Mouse (Mus musculus): ENCODE results near the gene Pde11a. TPM values are rescaled to one million over a fixed set of nuclear protein-coding genes. Genes with fewer than 3 reads are reported as not detected.

The Pde11a gene
- total RNA-seq, 2 experiments from 2014 or later, result 0.17 TPM; not detected in 1

DNA sequence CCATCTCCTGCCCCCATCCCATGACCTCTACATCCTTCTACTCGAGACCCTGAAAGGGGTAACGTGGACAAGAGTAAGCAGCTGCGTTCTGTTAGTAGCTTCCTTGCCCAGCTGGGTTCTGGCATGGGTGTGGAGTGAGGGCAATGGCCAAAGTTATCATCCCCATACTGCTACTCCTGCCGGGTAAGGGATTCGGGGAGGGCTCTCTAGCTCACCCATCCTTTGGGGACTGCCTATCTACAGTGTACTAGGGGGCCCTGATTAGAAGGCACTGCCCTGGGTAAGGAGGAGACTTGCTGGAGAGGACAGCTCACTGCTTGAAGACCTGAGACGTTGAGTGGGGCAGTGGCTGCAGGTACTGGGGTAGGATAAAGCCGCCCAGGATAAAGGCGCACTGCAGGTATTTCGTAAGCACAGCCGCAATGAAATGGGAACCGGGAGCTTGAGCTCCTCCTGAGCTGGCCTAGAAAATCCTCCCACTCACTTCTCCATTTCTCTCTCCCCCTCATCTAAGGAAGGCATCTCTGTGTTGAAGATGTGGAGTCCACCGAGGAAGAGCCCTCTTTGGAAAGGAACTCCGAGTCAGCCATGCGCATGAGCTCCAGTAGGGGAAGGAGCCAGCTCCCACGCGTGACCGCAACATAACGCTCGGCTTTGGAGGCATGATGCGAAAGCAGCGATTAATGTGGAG is 15.2 kb downstream of the Pde11a start:
- DNase-seq (ENCODE audit: low spot score in 2 of 2), result no peak

DNA sequence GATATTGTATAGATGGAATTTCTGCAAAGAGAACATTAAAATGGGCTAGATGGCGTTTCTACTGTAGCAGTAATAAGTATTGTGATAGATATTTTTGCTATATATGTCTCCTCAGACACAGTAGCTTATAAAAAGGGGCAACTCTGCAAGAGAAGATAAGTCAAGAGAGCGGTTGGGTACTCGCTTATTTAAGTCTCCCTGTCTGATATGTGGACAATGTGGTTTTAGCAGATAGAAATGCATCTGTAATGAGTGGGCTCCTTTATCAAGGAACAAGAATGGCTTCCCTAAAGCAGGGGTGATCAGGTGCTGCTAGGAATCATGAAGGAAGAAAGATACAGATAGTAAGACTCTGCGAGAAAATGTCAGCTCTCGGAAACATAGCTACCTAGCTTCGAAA is 18.2 kb downstream of the Pde11a start:
- DNase-seq (ENCODE audit: low spot score in 2 of 2), result no peak

DNA sequence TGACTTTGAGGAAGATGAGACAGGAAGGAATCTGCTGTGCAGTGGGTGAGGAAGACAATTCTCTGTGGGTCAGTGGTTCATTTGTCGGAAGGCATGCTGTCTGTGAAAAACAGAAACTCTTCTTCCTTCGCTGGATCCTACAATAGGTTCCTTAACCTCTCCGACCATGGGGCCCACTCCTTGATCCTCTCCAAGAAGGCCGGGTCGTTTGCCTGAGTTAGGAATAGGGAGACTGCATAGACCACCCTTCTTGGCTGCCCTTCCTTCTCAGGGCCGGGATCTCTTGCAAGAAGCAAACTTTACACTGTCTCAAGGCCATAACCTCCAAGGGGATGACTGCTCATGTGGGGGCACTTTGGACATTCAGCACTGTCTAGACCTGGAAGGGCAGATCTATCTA is 19.3 kb downstream of the Pde11a start:
- no peak for DNase-seq (ENCODE audit: low spot score in 2 of 2)

DNA sequence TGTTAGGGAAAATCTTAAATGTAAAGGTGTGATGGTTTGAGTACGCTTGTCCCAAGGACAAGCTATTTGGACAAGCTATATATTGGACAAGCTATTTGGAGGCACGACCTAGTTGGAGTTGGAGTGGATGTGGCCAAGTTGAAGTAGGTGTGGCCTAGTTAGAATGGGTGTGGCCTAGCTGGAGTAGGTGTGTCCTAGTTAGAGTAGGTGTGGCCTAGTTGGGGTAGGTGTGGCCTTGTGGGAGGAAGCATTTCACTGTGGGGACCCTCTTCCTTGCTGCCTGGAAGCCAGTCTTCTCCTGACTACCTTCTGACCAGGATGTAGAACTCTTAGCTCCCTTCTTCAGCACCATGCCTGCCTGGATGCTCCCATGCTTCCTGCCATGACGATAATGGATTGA is 50.9 kb downstream of the Pde11a start:
- DNase-seq (ENCODE audit: low spot score in 2 of 2), result no peak

DNA sequence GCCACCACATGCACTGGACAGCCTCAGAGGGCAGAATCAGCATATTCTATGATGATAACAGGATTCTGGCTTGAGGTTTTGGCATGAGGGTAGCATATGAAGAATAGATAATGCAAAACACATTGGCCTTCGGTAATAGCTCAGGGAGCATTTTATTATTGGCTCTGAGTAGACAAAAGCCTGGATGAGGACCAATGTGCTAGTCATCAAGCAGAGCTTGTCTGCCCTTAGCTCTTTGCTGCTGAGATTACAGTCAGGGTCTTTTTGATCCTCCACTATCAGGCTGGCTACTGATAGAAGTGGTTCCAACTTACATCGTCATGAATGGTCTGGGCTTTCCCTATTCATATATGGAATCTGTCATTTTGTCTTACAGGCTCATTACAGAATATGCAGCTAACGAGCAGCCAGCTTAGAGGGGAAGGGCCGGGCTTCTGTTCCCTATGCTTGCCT is 52.3 kb downstream of the Pde11a start:
- no peak for DNase-seq (ENCODE audit: low spot score in 2 of 2)

DNA sequence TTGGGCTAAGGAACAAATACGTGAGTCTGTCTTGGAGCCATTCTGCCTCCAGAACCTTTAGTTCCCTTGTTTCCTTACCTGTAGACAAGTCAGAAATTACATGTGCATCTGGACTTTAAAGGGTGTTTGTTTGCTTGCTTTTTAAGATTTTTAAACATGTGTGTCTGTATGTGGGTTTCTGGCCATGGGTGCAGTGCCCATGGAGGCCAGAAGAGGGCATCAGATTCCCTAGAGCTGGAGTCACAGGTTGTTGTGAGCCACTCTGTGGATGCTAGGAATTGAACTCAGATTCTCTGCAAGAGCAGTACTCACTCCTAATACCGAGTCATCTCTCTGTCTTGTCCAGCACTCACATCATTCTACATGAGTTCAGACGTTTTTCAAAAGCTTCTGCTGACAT is 53.4 kb downstream of the Pde11a start:
- DNase-seq (ENCODE audit: low spot score in 2 of 2), result no peak

DNA sequence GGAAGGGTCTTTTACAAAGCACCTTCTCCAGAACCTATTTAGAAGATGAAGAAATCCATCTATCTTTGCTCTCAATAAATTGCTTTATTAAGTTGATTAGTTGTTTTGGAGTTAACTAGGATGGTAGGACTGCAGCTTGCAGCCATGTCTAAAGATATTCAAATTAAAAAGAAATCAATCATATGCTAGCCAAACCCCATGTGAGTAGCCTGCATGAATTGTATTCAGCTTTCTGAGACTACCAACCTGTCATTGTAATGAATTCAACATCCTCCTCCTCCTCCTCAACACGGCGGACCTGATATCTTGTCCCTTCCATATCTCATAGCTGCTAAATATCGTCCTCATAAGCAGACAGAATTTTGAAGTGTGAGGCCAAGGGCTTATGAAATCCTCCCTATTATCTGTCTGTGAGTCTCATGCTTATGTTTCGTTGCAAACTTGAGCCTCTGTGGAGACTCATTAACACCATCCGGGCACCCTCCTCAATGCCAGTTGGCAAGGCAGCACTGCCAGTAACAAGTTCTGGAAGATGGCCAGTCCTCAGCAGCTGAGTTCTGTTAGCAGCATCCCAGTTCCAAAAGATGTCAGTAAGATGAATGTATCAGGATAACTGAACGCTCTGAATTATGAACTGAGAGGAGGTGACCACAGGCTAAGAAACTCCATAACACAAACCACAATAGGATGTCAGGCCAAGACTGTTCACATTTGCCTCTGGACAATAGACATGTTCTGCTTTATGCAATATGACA is 55.0 kb downstream of the Pde11a start:
- no peak for DNase-seq (ENCODE audit: low spot score in 2 of 2)

DNA sequence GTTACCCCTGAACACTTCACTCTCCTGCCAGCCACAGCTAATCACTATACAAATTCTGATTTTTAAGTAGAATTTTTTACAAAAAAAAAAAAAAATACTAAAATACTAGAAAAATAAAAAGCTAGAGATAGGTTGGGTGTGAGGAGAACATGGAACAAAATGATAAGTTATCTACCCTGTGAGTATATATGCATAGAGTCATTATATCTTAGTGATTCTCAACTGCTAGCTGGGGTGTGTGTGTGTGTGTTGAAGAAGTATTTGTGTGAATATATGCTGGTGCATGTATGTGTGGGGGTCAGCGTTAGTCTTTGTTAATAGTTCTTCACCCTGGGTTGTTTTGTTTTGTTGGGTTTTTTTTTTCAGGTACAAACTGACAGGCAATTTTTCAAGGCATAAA is 69.1 kb downstream of the Pde11a start:
- DNase-seq (ENCODE audit: low spot score in 2 of 2), result no peak

DNA sequence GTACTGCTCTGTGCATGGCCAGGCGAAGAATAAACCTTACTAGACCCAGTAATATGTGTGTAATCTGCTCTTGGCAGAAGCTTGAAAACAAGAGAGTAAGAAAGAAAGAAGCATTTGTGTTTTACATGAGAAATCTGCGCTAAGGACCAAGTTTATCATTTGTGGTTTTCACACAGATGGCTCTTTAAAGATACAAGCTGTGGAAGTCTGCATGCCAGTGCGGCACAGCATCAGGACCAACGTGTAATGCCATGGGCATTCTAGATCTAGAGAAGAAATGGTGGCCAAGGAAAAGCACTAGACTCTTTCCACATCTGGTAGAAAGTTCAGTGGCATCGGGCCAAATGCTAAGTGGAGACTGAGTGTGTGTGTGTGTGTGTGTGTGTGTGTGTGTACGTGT is 71.2 kb downstream of the Pde11a start:
- no peak for DNase-seq (ENCODE audit: low spot score in 2 of 2)

DNA sequence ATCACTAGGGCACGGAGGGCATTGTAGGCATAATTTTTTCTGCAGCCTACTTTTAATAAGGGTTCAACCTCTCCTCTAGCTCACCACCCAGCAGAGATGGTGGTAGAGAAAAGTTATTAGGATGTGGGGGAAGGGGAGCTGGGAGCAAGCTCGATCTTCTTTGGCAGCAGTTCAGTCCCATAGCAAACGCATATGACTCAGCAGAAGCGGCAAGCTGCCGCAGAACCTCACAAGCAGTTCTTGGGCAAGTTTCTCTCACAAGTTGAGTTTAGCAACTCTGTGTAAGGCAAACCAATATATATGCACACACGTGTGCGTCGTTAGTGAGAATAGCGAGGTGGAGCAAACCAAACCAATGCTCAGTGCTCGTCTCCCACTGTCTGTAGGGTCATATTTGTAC is 72.0 kb downstream of the Pde11a start:
- no peak for DNase-seq (ENCODE audit: low spot score in 2 of 2)

DNA sequence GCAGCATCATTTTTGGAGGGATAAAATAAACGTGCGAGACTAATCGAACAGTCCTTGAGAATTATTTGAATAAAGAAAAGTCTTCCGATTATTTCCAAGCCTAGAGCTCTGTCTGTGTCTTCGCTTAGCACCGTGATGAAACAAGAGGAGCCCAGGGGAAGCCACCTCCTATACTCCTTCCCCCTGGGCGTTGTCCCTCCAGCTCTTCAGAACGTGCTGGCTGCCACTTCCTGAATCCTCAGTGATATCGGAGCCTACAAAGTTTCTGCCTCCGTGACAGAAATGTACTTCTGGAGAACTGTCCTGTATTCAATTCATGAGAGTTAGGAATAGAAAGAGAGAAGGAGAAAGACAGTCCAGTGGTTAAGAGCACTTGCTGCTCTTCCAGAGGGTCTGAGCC is 74.3 kb downstream of the Pde11a start:
- DNase-seq (ENCODE audit: low spot score in 2 of 2), result no peak

DNA sequence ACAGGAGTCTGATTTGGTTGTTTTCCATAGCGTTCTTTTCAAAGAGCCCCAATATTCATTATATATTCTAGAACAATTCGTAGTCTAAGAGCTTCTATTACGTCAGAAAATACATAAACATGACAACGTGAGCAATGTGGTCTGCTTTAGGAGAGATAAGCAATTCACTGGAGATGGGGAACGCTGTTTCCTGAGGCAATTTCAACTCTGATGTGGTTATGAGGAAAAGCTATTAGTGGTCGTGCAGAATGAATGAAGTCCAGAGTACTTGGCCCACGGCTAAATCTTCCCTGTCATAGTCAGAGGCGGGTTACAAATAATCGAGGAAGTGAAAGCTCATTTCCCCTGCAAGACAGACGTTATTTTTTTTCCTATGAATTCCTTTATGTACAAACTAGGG is 75.9 kb downstream of the Pde11a start:
- DNase-seq (ENCODE audit: low spot score in 2 of 2), result no peak

DNA sequence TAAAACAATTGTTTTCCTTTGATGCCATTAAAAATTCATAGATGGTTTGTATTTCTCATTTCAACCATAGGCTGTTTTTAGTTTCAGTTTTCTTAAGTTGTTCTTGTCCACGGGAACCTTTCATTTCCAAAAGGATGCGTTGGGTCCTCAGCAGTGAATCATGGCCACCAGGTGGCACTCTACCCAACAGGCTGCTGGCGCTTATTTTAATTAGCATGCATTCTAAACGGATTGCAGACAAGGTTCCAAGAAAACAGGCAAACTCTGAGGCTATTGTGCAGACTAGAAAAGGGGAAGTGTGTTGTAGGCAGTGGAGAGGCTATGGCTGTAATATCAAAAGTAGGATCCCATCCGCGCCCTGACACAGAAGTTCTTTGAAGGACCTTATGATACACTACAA is 83.7 kb downstream of the Pde11a start:
- peak; percentile 17 to 47 for DNase-seq (ENCODE audit: low spot score in 2 of 2)

DNA sequence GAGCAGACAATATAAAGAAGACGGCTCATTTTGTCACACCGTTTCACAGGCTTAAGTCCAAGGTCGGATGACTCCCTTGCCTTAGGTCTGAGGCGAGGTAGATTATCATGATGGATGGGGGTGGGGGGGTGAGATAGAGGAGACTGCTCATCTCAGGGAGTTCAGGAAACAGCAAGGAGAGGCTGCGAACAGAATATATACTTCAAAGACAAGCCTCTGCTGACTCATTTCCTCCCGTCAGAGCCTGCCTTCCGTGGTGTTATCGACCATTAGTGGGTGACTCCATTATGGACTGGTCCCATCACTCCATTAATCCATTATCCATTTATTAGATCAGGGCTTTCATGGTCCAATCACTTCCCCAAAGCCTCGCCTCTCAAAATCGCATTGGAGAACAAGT is 87.2 kb downstream of the Pde11a start:
- no peak for DNase-seq (ENCODE audit: low spot score in 2 of 2)

DNA sequence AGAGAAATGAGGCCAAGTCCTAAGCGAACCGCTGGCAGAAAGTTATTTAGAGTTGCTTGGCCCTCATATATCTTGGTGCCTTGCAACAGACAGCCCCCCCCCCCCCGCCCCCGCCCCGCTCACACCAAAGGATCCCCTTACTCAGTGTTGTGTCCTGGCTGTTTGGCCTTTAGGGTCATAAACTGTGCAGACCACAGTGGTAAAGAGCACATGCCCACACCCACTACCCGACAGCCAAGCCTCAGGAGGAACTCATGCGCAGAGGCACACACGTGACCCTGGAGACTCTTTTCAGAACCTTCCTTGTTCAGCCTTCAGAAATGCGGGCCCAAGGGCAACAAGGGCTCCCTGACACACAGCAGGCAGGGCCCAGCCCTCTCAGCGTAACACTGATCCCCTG is 90.3 kb downstream of the Pde11a start:
- DNase-seq (ENCODE audit: low spot score in 2 of 2), result no peak

DNA sequence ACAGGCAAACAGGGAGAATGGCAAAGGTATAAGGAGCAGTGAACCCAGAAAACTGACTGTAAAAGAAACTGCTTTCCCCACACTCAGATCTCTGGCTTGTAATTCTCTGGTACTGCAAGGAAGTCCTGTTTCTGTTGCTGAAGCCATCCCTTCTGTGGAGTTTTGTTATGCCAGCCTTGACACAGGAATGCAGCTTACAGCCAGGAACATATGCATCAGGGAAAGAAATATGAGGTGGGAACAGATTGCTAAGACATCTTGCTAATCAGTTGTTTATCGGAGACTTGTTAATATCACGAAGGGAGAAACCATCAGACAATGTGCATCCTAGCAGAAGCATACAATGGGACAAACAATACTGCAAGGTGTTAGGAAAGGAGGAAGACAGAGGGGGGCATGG is 99.4 kb downstream of the Pde11a start:
- DNase-seq (ENCODE audit: low spot score in 2 of 2), result no peak

DNA sequence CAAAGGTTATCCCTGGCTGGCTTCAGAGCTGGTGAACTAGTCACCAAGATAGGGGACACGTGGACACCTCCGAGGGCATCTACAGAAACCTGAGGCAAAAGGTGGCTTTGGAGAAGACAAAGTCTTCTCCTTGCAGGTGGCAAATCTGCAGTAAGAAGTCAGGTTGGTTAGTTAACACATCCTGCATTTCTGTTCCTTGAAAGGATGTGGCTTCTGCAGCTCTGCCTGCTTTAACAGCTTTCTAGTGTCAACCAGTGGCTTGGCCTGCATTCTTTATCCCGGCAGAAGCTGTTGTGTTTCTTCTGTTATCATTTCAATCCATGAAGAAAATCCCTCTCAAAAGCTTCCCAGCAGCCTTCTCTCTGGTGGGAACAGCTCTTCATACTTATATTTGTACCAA is 100.1 kb downstream of the Pde11a start:
- DNase-seq (ENCODE audit: low spot score in 2 of 2), result no peak

DNA sequence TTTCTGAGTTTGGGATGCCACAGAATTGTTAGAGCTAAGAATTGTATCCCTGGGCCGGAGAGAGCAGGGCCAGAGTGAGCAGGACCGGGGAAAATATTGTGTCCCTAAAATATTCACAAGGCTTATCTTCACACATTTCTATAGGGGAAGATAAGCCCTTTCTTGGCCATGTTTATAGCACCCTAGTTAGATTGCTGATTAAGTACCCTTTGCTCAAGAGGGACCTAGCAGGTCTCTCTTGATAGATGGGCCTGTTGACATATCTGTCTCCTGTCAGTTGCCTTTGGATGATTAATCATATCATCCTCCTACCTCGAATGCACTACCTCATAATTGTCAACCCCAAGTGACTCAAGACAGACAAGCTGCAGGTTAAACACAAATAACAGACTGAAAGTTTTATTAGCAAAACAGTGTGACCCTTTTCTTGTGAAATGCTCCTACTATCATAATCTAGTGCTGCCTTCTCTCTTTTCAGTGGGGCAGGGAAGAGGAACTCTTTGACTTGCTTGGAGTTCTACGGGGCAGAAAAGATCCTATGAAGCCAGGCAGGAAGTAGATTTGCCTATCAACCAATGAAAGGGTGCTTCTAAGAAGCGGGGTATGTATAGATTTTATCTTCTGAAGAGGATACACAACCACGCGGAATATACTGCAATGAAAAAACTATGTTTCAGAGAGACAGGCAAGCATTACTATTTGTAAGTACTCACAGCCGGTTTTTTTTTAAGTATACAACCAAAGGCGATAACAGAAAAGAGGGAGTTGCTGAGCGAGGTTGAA is 100.7 kb downstream of the Pde11a start:
- no peak for DNase-seq (ENCODE audit: low spot score in 2 of 2)

DNA sequence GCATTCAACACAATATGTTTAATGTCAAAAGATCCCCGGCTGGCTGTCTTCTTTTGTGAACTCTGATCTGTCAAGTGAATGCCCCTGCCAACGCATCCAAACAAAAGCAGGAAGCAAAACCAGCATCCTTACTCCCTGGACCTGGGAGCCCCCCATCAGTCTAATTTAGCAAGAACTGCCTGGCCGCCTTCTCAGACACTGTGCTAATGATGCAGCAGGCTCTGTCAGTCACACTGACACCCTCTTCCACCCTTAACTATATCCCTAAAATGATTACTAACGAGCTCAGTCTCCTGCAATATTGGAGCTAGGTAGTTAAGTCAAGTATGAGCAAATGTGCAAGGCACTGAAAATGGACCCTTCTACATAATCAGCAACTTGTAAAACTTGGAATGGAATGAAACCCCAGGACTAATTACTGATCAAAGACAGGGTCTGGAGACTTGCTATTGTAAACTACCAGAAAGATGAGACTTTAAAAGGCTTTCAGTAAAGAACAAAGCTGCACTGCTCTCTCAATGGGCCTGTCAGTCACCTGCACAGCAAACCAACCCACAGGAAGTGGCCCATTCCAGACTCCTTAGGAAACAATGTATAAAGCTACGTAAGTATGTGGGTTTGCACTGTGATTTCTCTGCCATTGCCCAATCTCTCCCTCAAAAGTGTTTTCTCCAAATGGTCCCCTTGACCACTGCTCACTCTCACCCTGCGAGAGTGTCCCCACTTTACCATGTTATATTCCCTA is 118.0 kb downstream of the Pde11a start:
- no peak for DNase-seq (ENCODE audit: low spot score in 2 of 2)

DNA sequence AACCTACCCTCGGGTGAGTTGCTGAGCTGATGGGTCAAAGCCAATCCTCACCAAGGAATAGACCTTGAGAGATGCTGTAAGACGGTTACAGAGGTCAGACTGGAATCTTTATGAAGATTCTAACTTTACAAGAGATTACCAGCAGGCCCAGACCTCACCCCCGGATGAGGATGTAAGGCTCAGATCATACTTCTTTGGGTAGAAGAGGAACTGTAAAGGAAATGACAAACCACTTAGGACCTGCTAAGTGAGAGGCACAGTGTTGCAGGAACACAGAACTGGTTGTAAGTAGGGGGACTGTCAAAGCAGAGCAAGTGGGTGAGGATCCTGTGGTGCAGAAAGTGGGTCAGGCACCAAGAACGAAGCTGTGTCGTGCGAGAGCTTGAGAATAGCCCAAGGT is 119.0 kb downstream of the Pde11a start:
- no peak for DNase-seq (ENCODE audit: low spot score in 2 of 2)

DNA sequence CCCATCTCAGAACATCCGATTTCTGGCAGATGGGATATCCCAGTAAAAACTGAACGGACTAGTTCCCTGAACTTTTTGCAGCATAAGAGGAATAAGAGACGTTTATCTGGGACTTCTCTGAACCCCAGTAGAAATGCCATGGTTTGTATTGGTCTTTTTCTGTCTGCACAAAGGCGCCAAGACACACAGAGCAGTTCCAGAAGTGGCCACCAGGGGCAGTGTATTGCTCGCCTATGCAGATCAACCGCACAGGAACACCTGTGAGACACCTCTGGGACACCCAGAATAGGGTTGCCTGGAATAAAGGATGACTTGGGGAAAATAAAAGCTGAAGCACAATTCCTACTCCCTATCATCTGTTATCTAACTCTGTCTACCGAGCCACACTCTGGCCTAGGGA is 122.4 kb downstream of the Pde11a start:
- DNase-seq (ENCODE audit: low spot score in 2 of 2), result peak; percentile 10 to 26

All from adrenal gland, adult 18-20 months (tissue).